Mouse (Mus musculus): ENCODE measurements at regions not wholly inside any gene's neighbourhood (a gene's known extent, or its start where the extent isn't known, plus 50 kb on each side); places are given as distances from the start of the nearest gene placed in this dataset.

GRCm38 (mm10) chr1:88861590-88861935, 159.5 kb upstream of the Arl4c start:
- TF ChIP-seq CTCF (IDR thresholded peaks at IDR 0.05; ENCODE audit: extremely low read depth, insufficient read depth, low read length) (no peak), POLR2A (IDR thresholded peaks at IDR 0.05; ENCODE audit: extremely low read depth, insufficient read depth, low read length) (no peak)

Data from cortical plate, adult 2 months (tissue).